Mouse (Mus musculus): ENCODE data around the gene Cetn3.

Gene Cetn3

GRCm38 (mm10) chr13:81782971-81783404 lies at the start of gene Cetn3:
Gene Cetn3 (plus strand): TSS chr13:81783077.
- DNase-seq = peak; percentile 92

GRCm38 (mm10) chr13:81736606-81737005 lies 46.3 kb upstream of the Cetn3 start:
- DNase-seq = no peak

GRCm38 (mm10) chr13:81740898-81741297 lies 42.0 kb upstream of the Cetn3 start:
- DNase-seq = no peak

- DNase-seq = no peak
These were observed 39.3 kb upstream of the Cetn3 start for GRCm38 (mm10) chr13:81743391-81744091.

- DNase-seq = no peak
These were observed 38.8 kb upstream of the Cetn3 start for GRCm38 (mm10) chr13:81744092-81744396.

GRCm38 (mm10) chr13:81754878-81755277 lies 28.0 kb upstream of the Cetn3 start:
- no peak for DNase-seq

GRCm38 (mm10) chr13:81755324-81755723 lies 27.6 kb upstream of the Cetn3 start:
- no peak for DNase-seq

- no peak for DNase-seq
These were observed 25.7 kb upstream of the Cetn3 start for GRCm38 (mm10) chr13:81757058-81757660.

- peak; percentile 57 for DNase-seq
These were observed 22.5 kb upstream of the Cetn3 start for GRCm38 (mm10) chr13:81760379-81760778.

GRCm38 (mm10) chr13:81761566-81762186 lies 21.2 kb upstream of the Cetn3 start:
- peak; percentile 37 for DNase-seq

- DNase-seq = no peak
These were observed 18.7 kb upstream of the Cetn3 start for GRCm38 (mm10) chr13:81764173-81764572.

GRCm38 (mm10) chr13:81767038-81767659 lies 15.7 kb upstream of the Cetn3 start:
- DNase-seq = peak; percentile 74

GRCm38 (mm10) chr13:81776217-81776616 lies 6.7 kb upstream of the Cetn3 start:
- no peak for DNase-seq

GRCm38 (mm10) chr13:81782475-81782874 lies 402 bp upstream of the Cetn3 start:
- no peak for DNase-seq

GRCm38 (mm10) chr13:81783405-81784342 lies 797 bp downstream of the Cetn3 start:
- DNase-seq = peak; percentile 98

- no peak for DNase-seq
These were observed 3.0 kb downstream of the Cetn3 start for GRCm38 (mm10) chr13:81785766-81786480.

- DNase-seq = no peak
These were observed 7.3 kb downstream of the Cetn3 start for GRCm38 (mm10) chr13:81790160-81790559.

- peak; percentile 5 for DNase-seq
These were observed 9.0 kb downstream of the Cetn3 start for GRCm38 (mm10) chr13:81791861-81792260.

GRCm38 (mm10) chr13:81793850-81794249 lies 11.0 kb downstream of the Cetn3 start:
- DNase-seq = no peak

GRCm38 (mm10) chr13:81801121-81801520 lies 18.2 kb downstream of the Cetn3 start:
- no peak for DNase-seq

- DNase-seq = no peak
These were observed 20.8 kb downstream of the Cetn3 start for GRCm38 (mm10) chr13:81803713-81804112.

- no peak for DNase-seq
These were observed 39.9 kb downstream of the Cetn3 start for GRCm38 (mm10) chr13:81822750-81823149.
